ENCODE assay signal across 15 mouse cellular contexts in genomic region chr10:13022103-13022502, GRCm38 (mm10).
"Had no signal": no experiment of that assay in that cellular context is flagged by ENCODE, and none has a peak within 500 bp of the region (broad histone marks: within the 10 kb centered on the region; RNA-seq: fewer than 3 reads in every experiment).

No protein-coding gene starts in this region.

- H3K36me3 ChIP-seq: limb, embryonic 15.5 days; liver, embryonic 12.5 days; midbrain, embryonic 12.5 days; neural tube, embryonic 15.5 days had no signal

- H3K9ac ChIP-seq: limb, embryonic 15.5 days; liver, embryonic 12.5 days; lung, embryonic 14.5 days; midbrain, embryonic 12.5 days; neural tube, embryonic 15.5 days had no signal

- H3K27ac ChIP-seq: kidney, postnatal 0 days; limb, embryonic 15.5 days; liver, embryonic 12.5 days; midbrain, embryonic 12.5 days; neural tube, embryonic 15.5 days had no signal

- H3K4me3 ChIP-seq: limb, embryonic 15.5 days; liver, embryonic 12.5 days; midbrain, embryonic 12.5 days; myocyte; neural tube, embryonic 15.5 days had no signal

- H3K4me2 ChIP-seq: limb, embryonic 15.5 days; liver, embryonic 12.5 days; lung, embryonic 14.5 days; midbrain, embryonic 12.5 days; neural tube, embryonic 15.5 days had no signal

- H3K9me3 ChIP-seq: limb, embryonic 15.5 days; liver, embryonic 12.5 days; midbrain, embryonic 12.5 days; neural tube, embryonic 15.5 days had no signal

- ATAC-seq: liver, embryonic 12.5 days had no signal

- H3K4me1 ChIP-seq: limb, embryonic 15.5 days; liver, embryonic 12.5 days; midbrain, embryonic 12.5 days; neural tube, embryonic 15.5 days had no signal

- DNase-seq: kidney, postnatal 36 days; layer of hippocampus, adult 9-11 months; layer of hippocampus, postnatal 36 days; lung, embryonic 14.5 days; lung, postnatal 10 days; lung, postnatal 4 days; right cerebral cortex, adult 18-20 months; right cerebral cortex, postnatal 25 days; thymus, postnatal 36 days had no signal

- H3K27me3 ChIP-seq: limb, embryonic 15.5 days; liver, embryonic 12.5 days; midbrain, embryonic 12.5 days; neural tube, embryonic 15.5 days had no signal
